Mouse (Mus musculus) right cerebral cortex, postnatal 4 days (tissue): ENCODE data around the gene Ptpru.
"Not testable (repeated sequence)": the region's sequence is repeated elsewhere in the genome, so short reads cannot be mapped to it uniquely, and the experiment has no call there.

ENCODE experiments used
- DNase-seq: peaks from one replicate; pipeline ENCODE4 v3.0.0-alpha.2; 2022

Ptpru gene

GRCm38 (mm10) chr4:131833971-131834609 lies 4.0 kb downstream of the Ptpru start:
- DNase-seq, result peak; percentile 76

- DNase-seq, result no peak
These were observed 5.2 kb downstream of the Ptpru start for GRCm38 (mm10) chr4:131832759-131833407.

GRCm38 (mm10) chr4:131831546-131832045 lies 6.5 kb downstream of the Ptpru start:
- no peak for DNase-seq

- no peak for DNase-seq
These were observed 9.0 kb downstream of the Ptpru start for GRCm38 (mm10) chr4:131829123-131829522.

GRCm38 (mm10) chr4:131826905-131827304 lies 11.2 kb downstream of the Ptpru start:
- DNase-seq, result no peak

- no peak for DNase-seq
These were observed 12.3 kb downstream of the Ptpru start for GRCm38 (mm10) chr4:131825830-131826229.

GRCm38 (mm10) chr4:131824939-131825338 lies 13.1 kb downstream of the Ptpru start:
- DNase-seq, result no peak

- DNase-seq, result no peak
These were observed 15.5 kb downstream of the Ptpru start for GRCm38 (mm10) chr4:131822583-131822982.

GRCm38 (mm10) chr4:131821161-131821731 lies 16.8 kb downstream of the Ptpru start:
- no peak for DNase-seq

GRCm38 (mm10) chr4:131818926-131819325 lies 19.2 kb downstream of the Ptpru start:
- no peak for DNase-seq

- no peak for DNase-seq
These were observed 22.3 kb downstream of the Ptpru start for GRCm38 (mm10) chr4:131815774-131816173.

- DNase-seq, result no peak
These were observed 23.2 kb downstream of the Ptpru start for GRCm38 (mm10) chr4:131814869-131815268.

- no peak for DNase-seq
These were observed 24.3 kb downstream of the Ptpru start for GRCm38 (mm10) chr4:131813798-131814197.

- no peak for DNase-seq
These were observed 25.6 kb downstream of the Ptpru start for GRCm38 (mm10) chr4:131812458-131812857.

- DNase-seq, result no peak
These were observed 32.8 kb downstream of the Ptpru start for GRCm38 (mm10) chr4:131805255-131805654.

GRCm38 (mm10) chr4:131804732-131805131 lies 33.4 kb downstream of the Ptpru start:
- DNase-seq, result not testable (repeated sequence)

GRCm38 (mm10) chr4:131803846-131804245 lies 34.2 kb downstream of the Ptpru start:
- DNase-seq, result no peak

GRCm38 (mm10) chr4:131798968-131799367 lies 39.1 kb downstream of the Ptpru start:
- DNase-seq, result no peak

GRCm38 (mm10) chr4:131797920-131798319 lies 40.2 kb downstream of the Ptpru start:
- DNase-seq, result no peak

GRCm38 (mm10) chr4:131797483-131797882 lies 40.6 kb downstream of the Ptpru start:
- DNase-seq, result peak; percentile 52

GRCm38 (mm10) chr4:131796312-131797080 lies 41.6 kb downstream of the Ptpru start:
- DNase-seq, result no peak

GRCm38 (mm10) chr4:131786800-131787199 lies 51.3 kb downstream of the Ptpru start:
- no peak for DNase-seq

- DNase-seq, result peak; percentile 63
These were observed 54.1 kb downstream of the Ptpru start for GRCm38 (mm10) chr4:131784034-131784433.
